Mouse (Mus musculus) spleen, postnatal 36 days (tissue): ENCODE data around the gene Yipf4.
A peak's percentile ranks its signal among the peaks of the same experiment; 100 is the strongest.
"Not testable (repeated sequence)": the region's sequence is repeated elsewhere in the genome, so short reads cannot be mapped to it uniquely, and the experiment has no call there.

Experiments
- DNase-seq, 2 experiments: peaks; one replicate each; pipeline ENCODE4 v3.0.0; 2022; ENCODE audit warnings: low spot score in 2 of 2, mixed read lengths in 1 of 2

Gene Yipf4

DNA sequence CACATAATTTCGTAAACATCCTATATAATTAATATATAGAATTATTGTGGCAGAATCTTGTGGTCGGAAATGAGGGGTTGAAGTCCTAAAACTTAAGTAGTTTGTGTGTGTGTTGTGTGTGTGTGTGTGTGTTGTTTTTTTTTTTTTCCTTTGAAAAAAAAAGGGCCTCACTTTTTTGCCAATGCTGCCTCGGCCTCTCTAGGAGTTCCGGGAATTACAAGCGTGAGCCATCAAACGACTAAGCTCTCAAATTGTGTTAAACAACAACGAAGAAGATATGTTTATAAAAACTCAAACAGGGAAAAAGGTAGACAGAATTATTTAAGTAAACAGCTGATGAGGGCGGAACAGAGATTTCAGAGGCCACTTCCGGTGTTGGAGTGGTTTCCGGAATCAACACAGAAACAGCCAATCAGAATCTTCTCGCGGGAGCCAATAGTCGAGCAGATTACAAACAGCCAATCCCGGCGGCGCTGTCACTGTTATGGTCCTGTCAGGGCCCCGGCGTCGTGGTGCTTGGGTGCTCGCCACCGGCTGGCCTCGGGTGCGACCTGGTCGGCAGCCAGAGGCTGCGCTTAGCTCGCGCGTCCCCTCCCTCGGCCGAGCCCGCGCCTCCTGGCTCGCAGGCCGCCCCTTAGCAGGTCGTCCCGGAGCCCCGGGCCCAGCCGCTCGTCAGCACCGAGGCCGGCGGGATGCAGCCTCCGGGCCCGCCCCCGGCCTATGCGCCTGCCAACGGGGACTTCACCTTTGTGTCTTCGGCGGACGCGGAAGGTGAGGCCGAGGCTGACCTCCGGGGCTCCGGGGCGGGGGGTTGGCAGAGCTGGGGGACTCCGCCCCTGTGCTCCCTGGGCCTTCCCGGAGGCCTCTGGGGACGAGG lies at the start of gene Yipf4:
Gene Yipf4 (plus strand): TSS at position 470 of the 877 bp plus-strand sequence.
- peak; percentile 95 to 97 for DNase-seq

DNA sequence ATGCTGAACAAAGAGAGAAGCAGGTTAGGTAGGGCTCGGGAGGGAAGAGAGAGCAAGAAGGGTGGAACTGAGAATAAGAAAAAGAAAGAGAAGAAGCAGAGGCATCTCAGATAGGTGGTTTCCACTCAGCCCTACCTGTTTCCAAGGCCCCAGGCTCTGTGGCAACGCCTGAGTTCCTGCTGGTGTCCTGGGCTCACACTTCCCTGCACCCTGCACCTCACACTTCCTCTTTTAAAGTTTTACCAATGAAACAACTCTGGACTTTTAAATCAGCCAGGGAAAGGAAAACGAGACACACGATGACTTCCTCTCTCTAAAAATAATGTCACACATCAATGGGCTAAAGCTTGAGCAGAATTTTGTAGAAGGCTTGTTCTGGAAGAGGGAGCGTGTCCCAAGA lies 48.8 kb upstream of the Yipf4 start:
- peak; percentile 25 to 35 for DNase-seq

DNA sequence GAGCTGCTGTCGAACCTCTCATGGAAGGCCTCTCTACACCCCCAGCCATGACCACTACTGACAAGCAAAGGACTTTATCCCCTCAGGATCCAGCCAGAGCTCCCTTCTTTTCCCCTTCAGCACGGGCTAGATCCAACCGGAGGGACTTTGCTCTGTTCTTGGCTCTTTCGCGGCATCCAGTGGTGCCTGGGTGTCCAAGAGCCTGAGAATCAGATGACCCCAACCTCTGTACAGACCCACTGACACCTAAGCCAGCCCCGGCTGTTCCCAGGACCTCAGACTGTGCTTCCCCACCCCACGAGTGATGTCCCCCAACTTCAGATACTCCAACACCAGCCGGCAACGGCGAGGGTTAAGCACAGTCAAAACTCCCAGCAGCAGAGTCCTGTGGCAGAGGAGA lies 39.5 kb upstream of the Yipf4 start:
- no peak for DNase-seq

DNA sequence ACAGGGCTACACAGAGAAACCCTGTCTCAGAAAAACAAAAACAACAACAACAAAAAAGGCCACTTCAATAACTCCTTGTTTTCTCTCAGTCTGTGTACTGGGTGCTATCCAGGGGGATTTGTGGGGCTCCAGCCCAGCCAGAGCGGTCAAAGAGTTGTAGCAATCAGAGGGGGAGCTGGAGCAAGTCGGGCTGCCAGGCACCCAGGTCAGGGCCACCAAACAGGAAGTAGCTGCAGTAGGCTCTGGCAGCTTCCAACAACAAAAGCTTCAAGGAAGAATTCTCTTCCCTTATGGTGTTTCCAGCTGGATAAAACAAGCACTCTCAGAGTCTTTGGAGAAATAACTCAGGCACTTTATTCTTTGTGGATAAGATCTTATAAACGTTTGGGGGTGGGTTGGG lies 35.4 kb upstream of the Yipf4 start:
- DNase-seq: no peak

- DNase-seq: no peak
These were observed 34.6 kb upstream of the Yipf4 start for GRCm38 (mm10) chr17:74454660-74455059.

DNA sequence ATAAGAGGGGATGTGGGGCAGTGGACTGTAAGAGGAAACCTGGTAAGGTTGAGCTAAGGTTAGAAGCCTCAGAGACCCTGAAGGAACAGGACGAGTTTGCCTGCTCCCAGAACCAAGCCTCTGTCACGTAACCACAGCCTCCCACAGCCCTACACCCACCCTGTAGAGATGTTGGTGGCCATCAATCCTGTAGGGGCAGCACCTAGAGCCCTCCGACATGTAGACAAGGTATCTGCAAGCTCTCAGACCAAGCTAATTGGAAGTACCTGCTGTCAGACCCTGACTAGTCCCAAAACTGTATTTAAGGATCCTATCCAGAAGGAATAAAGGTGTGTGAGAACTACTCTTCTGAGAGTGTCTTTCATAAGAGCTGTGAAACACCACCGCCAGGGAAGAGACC lies 33.9 kb upstream of the Yipf4 start:
- no peak for DNase-seq

DNA sequence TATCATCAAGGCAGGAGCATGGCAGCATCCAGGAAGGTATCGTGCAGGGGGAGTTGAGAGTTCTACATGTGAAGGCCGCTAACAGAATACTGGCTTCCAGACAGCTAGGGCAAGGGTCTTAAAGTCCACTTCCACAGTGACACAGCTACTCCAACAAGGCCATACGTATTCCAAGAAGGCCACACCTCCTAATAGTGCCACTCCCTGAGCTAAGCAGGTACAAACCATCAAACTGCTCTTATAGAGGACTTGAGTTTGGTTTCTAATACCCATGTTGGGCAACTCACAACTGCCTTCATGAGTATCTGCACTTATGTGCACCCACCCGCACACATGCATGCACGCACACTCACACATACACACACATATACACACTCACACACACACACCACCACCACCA lies 32.5 kb upstream of the Yipf4 start:
- no peak for DNase-seq

GRCm38 (mm10) chr17:74457972-74458677 lies 31.2 kb upstream of the Yipf4 start:
- no peak for DNase-seq

GRCm38 (mm10) chr17:74458711-74459408 lies 30.4 kb upstream of the Yipf4 start, which contains the start of gene Nlrc4:
Gene Nlrc4, minus strand, starts transcription at chr17:74459142.
- DNase-seq: peak in 1 of 2 experiments; percentile 22

DNA sequence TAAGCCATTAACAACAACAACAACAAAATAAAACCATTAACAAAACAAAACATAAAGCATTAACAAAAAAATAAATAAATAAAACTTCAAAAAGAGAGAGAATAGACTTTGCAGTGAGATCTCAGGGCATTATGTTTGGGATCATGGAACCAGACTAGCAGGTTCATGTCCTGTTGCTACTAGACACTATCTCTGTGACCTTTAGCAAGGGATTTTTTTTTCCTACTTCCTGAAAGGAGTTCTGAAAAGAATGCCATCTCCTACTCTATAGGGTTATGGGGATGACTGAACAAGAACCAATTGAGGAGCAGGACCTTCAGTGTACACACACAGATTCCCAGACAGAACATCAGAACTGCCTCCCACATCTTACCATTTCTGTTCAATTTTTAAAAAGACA lies 25.8 kb upstream of the Yipf4 start:
- DNase-seq: no peak

DNA sequence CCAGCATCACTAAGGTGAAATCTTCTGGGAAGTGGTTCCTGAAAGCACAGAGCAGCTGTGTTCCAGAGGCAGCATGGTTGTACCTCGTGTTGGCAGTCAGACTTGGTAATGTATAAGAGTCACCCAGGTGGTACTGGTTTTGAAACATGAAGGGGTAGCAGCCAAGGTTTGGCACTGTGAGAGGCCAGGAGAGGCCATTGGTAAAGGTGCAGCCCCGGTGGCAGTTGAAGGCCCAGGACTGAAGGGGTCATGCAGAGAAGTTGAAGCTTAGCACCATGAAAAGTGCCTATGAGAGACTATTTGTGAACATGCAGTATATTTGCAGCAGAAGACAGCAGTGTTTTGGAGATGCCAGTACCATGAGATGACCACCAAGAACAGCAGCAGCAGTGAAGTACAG lies 21.3 kb upstream of the Yipf4 start:
- DNase-seq: not testable (repeated sequence)

- DNase-seq: not testable (repeated sequence)
These were observed 19.2 kb upstream of the Yipf4 start for GRCm38 (mm10) chr17:74470133-74470532.

DNA sequence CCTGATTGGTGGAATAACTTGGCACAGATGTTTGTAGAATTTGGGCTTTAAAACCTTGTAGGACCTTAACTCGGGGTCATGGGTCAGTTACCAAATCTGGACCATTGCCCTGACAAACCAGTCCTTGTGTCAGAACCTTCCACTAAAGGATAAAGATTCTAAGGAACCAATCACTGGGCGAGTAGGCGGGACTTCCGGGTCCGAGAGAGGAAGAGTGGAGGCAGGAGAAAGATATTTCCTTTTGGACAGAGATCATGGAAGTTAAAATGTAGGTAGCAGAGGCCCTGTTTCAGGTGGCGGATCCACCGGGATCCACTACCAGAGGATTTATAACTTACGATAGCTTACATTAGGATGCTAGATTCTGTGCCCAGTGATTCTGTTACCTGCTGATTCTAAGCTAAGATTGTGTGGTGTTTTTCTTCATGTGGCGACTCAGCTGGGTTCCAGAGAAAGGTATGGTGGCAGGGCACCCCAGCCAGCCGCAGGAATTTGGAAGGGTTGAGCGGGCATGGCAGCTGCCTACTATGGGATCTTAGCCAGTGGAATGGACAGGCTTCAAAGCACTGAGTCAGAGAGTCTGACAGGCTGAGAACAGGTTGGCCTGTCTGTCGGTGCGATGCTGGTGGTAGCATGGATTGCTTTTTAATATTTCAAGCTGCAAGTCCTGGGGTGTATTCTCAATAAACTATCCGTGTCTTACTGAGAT lies 8.8 kb upstream of the Yipf4 start:
- DNase-seq: no peak

GRCm38 (mm10) chr17:74489901-74490220 lies 568 bp downstream of the Yipf4 start:
- no peak for DNase-seq

DNA sequence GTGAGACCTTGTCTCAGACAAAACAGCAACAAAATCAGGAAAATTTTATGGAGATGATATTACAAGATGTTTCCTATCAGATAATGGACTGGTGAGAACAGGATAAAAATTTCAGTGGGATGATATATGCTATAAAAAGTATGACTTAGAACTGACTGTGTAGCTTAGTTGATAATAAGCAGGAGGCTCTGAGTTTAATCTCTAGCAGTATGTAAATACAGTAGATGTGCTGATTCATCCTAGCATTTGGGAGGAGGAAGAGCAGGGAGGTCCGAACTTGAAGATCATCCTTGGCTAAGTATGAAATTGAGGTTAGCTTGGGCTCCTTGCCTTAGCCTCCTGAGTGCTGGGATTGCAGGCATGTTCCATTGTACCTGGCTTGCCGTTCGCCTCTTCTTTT lies 2.3 kb downstream of the Yipf4 start:
- no peak for DNase-seq

DNA sequence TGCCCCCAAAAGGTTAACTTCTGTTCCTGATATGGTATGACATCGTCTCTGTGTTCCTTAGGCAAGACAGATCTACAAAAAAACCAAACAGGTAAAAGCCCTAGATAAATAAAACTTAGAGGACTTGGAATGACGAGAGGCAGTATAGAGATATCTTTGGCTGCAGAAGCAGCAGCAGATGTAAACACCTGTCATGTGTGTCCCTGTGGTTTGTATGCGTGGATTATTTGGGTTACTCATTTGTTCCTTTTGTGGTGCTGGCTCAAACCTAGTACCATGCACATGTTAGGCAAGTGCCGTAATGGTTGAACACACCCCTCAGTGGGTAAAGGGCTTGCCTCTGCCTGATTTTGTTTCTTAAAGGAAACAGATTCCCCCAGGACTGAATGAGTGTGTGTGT lies 10.9 kb downstream of the Yipf4 start:
- no peak for DNase-seq

DNA sequence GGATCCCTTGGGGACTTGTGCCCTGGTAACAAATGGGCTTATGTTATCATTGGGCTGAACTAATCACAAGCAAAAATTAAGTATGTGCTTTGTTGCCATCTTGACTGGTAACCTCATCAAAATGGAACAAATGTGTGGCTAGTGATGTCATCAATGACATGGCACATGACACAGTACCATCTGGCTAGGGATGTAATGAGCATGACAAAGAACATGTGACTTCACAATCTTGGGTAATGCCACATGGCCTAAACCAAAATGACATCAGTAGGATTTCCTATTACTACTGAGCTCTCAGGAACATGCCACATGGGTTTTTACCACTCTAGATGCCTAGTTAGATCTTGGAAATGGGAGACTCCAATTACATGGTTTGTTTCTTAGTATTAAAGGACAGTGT lies 11.8 kb downstream of the Yipf4 start:
- DNase-seq: no peak

DNA sequence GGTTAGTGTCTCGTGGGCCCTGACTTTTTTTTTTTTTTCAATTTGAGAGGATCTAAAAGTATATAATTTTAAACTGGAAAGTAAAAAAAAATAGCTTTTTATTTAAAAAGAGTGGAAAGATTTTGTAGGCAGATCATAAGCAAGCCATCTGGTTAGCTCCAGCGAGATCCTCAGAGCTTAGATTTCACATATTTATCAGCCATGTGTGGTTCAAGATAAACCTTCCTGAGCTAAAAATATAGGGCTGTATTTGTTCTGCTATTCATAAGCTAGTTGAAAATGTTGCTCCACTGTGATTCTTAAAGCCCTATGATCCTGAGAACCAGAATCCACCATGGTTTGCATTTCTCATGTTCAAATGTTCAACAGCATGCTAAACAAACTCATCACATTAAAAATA lies 18.6 kb downstream of the Yipf4 start:
- DNase-seq: no peak

DNA sequence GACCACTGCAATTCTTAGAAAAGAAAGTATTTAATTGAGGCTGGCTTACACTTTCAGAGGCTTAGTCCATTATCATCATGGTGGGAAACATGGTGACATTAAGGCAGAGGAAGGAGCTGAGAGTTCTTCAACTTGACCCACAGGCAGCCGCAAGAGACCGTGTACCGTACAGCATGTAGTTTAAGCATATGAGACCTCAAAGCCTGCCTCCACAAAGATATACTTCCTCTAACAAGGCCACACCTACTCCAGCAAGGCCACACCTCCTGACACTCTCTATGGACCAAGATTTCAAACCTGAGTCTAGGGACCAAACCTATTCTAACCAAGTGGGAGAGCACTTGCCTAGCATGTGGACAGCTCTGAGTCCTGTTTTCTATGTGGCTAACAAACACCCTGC lies 19.3 kb downstream of the Yipf4 start:
- peak; percentile 18 to 20 for DNase-seq

DNA sequence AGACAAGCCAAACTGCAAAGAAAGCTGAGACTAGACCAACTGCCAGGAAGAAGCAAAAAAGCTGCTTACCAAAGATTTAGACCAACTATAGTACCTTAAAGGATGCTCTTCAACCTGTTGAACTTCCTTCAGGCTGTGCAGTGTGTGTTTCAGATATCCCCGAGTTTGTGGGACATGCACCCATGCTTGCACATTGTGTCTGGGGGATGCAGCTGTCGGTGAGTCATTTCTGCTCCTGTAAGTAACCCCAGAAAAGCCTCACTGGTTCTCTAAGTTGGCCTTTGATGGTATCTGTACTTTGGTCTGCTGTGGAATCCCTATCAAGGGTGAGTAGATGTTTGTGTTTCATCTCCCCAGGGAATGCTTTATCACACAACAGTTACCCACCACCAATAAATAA lies 23.0 kb downstream of the Yipf4 start:
- no peak for DNase-seq

DNA sequence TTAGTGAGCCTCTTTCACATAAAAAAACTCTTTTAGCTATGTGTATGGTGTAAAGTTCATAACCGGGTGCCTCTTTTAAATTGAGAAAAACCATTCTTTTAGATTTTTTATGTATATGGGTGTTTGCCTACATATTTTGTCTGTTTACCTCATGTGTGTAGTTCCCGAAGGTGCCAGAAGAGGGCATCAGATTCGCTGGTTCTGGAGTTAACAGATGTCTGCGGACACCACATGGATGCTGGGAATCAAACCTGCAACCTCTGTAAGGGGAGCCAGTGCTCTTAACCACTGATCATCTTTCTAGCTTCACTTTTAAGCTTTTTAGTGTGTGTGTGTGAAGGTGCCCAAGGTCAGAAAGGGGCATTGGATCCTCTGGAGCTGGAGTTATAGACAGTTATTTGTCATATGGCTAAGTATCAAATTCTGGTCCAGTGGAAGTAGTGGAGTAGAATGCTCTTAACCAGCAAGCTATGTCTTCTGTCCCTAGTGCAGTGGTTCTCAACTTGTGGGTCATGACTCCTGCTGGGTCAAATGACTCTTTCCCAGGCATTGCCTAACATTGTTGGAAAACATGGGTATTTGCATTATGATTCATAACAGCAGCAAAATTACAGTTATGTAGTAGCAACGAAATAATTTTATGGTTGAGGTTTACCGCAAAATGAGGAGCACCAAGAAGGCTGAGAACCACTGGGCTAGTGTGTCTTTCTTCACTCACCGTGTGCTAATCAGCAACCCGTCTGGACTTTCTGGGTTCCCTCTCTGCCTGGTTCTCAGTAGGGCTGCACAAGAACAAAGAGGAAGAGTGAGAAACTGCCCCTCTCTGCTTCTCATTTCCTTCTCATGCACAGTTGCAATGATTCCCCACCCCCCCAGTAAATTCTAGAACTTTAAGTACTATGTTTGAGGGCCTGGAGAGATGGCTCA lies 33.8 kb downstream of the Yipf4 start:
- peak in 1 of 2 experiments; percentile 6 for DNase-seq
